Mouse (Mus musculus) common myeloid progenitor, adult 5-6 weeks (primary cell): ENCODE results near the gene Slc34a2. TPM values are rescaled to one million over a fixed set of nuclear protein-coding genes. Genes with fewer than 3 reads are reported as not detected.

ENCODE experiments used
- ATAC-seq: replicated peaks from 2 replicates; pipeline ENCODE4 v1.8.0; 2016; ENCODE audit warnings: low read depth, mild to moderate bottlenecking, moderate TSS enrichment, inconsistent platforms; ENCODE audit not compliant: poor library complexity, severe bottlenecking
- total RNA-seq: library from RNA; stranded (forward); fragments of 200-1000, 187-1606 nt; gene quantifications from 2 replicates; pipeline ENCODE4 v1.2.3, GENCODE M21; 2017

Slc34a2 gene
- total RNA-seq, 1 experiment from 2014 or later = not detected

DNA sequence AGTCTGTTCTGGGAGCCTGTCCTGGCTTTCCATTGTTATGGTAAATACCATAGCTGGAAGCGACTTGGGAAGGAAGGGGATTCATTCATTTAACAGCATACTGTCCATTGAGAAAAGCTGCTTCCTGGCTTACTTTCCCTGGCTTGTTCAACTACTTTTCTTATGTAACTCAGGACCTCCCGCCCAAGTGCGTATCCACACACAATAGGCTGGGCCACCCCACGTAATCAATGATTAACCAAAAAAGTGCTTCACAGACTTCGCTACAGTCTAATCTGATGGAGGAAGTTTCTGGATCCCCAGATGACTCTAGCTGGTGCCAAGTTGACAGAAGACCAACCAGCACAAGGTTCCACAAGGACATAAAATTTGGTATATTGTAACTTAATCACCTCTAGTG is 14.0 kb upstream of the Slc34a2 start:
- ATAC-seq = no peak

DNA sequence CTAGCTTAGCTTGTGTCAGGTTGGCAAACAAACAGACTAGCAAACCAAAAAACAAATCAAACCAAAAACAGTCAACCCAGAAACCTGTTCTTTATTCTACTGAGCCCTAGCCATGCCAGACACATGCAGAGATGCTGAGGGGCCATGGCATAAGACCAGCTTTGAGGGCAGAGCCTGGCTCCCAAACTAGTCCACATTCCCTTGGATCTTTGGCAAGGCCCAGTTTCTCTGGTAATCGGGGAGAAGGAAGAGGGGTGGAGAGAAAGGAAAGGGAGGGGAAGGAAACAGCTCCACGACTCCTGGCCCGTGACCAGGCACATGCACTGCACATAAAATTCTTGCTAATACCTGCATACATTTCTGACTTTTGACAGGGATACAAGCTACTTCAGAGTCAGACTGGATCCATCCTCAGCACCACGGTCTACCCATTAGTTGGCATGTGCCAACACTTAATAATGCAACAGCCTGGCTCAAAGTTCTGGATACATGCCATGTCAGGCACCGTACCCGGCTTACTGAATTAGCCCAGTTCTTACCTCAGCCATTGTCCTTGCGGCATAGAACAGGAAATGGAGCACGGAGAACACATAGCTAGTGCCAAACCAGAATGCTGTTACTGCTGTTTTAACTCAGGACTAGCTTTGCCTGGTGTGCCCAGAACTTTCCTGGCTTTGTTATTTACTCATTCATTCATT is 12.5 kb upstream of the Slc34a2 start:
- no peak for ATAC-seq

DNA sequence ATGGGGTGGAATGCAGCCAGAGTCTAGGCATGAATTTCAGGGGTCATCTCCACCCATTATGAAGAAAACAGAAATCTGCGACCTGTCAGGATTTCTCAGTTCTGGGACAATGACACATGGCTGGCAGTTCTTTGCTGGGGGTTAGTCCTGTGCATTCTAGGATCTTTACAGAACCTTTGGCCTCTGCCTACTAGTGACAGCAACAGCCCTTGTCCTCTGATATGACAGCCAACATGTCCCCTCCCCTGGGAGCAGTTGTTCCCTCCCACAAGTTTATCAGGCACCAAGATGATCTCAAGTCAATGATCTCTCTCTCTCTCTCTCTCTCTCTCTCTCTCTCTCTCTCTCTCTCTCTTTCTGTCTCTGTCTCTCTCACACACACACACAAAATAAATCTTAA is 6.5 kb upstream of the Slc34a2 start:
- no peak for ATAC-seq

DNA sequence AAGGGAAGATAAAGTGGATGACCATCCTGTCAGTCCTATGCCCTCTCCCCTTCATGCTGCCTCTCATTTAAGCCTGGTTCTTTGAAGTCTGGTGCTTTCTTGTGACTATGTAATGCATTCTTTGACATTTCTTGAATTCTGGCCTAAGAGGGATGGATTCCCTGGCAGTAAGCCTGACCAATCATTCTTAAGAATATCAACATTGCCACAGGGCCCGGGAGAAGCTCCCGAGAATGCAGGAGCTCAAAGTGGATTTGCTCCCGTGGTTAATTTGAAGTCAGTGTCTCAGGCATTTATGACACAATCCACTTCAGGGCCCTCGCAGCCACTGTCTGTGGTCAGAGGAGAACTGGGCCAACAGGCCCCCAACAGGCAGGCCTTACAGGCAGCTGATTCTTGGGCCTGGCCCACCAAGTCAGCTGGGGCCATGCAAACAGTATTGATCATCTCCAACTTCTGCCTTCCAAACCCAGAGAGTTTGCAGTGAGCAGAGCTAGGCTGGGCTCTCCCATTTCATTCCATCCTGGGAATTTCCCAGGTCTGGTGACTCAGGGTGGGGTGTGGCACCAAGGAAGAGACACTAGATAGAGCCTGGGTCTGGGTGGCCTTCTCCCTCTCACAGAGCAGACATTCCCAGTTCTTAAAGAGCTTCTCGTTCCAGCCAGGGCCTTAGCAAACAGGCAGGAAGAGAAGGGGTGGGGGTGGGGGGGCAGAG is 4.3 kb downstream of the Slc34a2 start:
- no peak for ATAC-seq

DNA sequence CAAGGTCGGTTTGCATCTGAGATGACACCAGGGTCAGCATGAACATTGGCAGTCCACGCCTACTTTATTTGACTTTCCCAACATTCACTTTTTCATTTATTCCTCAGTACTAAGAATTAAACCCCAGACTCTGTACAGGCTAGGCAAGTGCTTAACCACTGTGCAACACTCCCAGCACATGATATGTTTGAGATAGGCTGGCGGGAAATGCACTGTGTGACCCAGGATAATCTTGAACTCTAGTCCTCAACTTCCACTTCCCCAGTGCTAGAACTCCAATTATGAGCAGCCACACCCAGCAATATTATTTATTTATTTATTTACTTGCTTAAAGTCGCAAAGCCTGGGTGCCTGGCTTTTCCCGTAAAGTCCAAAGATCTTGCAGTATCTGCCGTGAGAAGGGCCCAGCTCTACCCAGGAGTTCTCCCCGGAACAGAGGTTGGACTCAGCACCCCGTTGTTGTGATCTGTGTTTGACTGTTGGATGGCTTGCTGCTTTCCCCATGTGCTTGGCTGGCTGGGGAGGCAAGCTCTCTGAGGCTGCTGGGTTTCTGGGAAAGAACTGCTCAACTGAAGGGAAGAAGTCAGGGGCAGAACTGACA is 5.0 kb downstream of the Slc34a2 start:
- no peak for ATAC-seq

DNA sequence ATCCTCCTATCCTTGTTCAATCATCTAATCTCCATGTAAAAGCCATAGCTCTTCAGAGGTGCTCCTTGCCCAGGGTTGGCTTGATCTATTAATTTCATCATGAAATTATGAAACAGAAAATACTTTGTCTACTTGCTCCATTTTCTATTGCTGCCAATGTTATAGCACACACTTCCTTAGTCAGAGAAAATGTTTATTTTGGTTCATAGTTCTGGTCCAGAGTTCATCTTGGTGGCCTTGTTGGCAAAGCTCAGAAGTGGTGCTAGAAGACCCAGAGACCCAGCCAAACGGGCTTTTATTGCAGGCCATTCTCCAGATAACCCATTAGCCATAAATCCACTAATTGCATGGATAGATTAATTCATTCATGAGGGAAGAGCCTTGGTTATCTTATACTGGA is 5.8 kb downstream of the Slc34a2 start:
- no peak for ATAC-seq

DNA sequence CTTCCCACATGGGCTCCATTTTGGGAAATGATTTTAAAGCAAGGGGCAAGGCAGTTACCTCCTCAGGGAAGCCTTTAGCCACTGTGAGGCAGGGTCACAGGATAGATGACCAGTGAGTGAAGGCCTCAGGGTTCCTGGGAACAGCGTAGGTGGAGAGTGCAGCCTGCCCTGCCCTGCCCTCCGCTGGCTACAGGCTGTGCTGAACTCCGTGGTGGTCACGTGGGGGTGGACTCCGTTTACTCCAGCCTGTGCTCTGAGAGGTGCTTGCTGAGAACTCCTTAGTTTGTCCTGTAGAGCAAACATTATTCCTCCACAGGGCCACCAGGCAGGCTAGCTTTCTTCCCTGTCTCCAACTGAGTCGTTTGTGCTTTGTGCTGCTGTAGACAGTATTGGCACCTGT is 10.1 kb downstream of the Slc34a2 start:
- no peak for ATAC-seq

DNA sequence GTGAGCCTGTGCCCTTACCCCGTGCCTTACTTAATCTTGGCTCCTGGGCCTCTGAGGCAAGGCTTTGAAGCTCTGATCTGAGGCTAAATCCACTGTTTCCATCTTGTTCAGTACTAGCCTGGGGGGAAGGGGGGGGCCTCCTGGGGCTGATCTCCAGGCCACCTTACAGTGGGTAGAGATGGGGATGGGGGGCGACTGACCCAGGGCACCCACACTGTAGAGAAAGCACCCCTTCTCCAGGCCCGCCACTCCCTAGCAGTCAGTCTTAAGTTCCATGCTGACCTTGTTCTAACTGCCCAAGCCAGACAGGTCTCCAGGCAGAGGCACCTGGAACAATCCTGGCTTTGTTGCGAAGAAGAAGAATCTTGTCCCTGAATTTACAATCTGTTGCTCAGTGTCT is 10.7 kb downstream of the Slc34a2 start:
- no peak for ATAC-seq

DNA sequence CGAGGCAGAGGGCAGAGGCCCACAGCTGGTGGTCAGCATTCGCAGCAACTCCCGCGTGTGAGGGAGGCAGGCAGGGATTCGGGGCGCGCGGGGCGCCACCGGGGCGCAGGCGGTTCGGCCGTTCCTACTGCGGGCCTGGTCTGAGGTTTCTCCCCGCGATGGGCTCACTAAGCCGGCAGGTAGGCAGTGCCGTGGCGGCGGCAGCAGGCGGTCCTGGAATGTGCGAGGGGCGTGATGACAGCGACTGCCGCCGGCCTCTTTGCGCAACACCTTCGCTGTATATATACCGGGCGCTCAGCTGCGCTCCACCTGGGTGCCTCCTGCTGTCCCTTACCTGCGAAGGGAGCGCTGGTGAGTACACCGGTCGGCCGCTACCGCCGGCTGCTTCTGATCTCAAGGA is 11.2 kb downstream of the Slc34a2 start:
- no peak for ATAC-seq

DNA sequence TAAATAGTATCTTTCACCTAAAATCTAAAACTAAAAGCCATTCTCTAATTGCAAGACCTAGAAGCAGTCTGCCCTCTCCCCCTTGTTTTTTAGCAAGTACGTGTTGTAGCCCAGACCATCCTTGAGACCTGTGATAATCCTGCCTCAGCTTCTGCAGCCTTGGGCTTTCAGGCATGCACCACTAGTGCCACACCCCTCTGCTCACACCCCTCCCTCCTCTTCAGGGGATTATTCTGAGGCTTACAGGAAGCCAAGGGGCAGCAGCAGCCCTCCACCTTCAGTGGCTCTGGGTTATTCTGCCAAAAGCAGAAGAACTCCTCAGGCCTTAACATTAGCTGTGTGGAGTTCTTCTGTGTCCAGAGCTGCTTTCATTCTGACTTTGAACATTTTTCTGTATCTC is 13.1 kb downstream of the Slc34a2 start:
- ATAC-seq = no peak

DNA sequence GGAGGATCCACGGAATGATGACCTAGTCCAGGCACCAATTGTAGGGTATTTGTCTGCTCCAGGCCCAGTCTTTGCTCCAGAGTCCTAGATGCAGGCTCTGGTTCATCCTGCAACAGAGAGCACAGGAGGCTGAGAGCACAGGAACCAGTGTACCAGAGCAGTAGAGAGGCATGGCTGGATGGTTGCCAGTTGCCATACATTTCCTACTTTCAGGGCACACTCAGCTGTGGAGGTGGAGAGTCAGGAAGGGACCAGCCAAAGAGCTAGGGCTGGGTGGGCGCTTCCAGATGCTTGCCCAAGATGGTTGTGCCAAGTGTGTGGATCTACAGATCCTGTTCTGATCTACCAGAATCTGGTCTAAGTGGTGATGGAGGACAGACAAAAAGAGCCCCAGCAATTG is 15.4 kb downstream of the Slc34a2 start:
- ATAC-seq = no peak

DNA sequence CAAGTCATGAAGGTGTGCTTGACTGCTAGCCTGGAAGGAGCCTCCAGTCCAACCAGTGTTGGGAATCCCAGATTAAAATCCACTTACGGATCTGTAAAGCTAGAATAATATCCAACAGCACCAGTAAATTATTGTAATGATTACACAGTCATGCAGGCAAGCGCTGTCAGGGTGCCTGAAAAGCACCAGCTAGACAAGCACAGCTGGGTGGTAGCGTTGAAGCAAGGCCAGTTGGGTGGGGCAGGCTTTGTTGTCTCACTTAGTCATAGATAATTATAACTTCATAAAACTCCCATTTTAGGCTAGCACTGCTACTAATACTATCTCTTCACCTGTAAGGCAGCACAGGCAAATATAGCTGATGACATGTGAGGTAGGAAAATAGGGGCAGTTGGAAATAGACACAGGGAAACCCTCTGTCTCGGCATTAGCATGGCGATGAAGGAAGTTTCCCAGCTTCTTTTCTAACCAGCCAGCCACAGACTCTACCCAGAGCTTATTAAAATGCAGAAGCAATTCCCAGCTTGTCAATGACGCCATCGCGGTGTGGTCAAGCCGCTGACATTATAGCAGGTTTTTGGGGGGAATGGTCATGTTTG is 23.8 kb downstream of the Slc34a2 start:
- ATAC-seq = no peak

DNA sequence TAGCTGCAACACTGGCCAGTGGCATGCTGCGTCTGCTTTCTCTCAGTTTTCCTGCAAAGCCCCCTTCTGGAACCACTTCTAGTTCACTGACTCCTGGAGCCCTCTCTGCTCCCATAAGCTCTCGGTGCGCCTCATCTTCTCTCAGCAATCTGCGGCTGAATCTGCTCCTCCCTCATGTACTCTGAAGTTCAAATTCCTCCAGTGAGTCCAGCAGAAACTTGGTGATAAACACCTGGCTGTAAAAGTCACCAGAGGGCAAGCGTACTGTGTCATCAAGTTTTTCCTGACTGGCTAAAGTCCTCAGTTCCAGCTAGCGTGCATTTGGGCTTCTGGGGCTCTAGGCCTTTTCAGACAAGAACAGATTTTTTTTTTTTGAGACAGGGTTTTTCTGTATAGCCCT is 36.7 kb downstream of the Slc34a2 start:
- no peak for ATAC-seq

DNA sequence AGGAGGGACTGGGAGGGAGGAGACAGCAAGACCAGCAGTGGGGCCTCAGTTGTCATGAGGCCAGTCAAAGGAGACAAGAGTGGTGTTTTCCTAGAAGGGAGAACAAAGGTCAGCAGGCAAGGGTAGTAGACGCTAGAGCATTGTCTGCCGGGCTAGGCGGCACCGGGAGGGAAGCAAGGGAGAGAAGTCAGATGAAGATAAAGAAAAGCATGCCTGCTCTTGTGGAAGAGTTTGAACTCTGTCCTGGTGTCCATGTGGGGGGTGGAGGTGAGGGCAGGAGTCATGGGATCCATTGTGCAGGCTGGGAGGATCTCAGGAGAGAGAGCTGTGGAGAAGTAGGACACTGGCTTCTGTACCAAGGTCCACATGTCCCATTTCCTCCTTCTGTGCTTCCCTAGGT is 40.6 kb downstream of the Slc34a2 start:
- no peak for ATAC-seq

DNA sequence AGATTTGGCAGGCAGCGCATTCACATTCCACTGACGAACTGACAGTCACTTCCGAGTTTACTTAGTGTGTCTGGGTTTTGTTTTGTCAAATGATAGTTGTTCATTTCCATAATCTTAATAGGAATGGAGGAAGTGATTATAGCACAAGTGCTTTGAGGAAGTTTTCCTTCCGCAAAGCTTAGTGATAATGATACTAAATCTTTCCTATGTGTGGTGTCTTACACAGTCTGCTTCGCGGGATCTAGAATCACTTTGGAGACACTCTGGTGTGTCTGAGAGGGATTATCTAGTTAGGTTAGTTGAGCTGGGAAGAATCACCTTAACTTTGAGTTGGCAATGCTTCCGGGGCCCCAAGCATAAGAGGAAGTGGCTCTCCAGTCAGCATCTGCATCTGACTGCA is 49.6 kb downstream of the Slc34a2 start:
- no peak for ATAC-seq

DNA sequence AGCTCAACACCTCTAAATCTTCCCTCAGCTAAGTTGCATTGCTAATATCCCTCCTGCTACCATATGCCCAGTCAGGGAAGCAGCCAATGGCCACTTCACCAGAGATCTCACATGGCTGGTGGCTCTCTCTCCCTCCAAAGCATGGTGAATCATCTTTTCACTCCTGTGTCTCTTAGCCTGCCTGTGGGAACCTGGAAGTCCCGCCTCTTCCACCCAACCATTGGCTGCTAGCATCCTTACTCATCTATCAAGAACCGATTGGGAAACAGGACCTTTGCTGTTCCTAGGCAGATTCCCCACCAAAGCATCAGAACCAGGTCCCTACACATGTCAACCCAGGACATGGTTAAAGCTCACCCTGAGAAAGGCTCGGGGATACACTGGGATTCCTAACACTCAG is 53.5 kb downstream of the Slc34a2 start:
- ATAC-seq = no peak

DNA sequence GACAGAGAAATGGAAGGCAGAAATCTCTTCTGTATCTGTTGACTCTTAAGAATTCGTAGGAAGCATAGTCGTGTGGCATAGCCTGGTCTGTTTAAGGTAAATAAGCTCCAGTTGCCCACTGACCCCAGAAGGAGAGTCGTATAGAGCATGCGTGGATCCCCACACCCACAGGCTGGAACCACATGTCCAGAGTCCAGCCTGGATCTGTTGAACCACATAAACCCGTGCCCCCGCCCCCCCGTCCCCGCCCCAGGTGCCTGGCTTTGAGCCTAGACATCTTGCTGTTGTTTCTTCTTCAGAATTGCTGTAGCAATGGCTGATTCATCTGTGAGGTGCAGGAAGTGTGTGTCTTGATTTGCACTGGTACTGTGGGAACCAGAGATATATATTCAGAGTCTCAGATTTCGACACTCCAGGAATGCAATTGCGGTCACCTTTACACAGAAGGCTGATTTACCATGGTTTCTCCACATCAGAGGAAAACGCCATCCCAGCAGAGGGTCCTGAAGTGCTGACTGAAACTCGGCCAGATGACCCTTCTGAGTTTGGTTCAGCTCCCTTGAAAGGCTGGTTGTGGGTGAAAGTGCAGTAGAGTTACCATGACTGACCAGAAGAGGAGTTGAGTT is 64.1 kb downstream of the Slc34a2 start:
- ATAC-seq = no peak

DNA sequence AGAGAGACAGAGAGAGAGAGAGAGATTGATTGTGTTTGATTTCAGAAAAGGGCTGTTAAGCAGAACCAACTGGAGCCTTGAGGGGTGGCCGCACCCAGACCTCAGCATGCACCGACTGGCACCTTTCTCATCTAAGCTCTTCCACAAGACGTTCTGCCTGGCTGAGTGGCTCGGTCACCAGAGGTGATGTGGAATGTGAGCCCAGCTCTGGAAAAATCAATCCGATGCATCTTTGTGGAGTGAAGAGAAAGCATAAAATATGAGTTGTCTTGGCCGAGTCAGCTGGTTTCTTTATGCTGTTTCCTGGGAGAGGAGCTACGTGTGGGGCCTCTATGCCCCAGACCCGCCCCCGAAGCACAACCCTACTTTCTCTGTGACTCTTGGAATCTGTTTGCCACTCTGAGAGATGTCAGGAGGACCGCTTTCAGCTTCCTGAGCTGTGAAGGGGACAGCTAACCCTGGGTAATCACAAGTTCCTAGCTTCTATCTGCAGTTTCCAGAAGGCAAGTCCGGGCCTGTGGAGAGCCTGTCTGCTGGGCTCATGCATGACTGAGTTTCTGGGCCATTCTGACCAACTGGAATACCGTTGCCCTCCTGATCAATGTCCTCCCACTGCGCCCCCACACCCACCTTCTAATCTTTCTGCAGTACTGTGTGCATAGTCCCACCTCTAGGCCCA is 66.4 kb downstream of the Slc34a2 start:
- no peak for ATAC-seq

DNA sequence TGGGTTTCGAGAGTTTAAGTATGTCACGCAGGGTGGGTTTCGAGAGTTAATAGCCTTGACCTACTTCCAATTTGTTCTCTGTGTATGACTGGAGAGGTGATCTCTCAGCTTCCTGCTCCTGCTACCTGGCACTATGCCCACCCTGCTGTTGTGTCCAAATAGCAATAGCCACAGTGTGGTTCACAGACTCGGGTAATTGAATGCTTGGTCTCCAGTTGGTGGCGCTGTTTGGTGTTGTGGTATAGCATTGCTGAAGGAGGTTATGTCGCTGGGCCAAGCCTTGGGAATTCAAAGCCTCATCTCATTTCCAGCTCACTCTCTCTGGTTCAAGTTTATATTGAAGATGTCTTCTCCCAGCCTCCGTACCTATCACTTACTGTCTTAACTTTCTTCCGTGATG is 67.8 kb downstream of the Slc34a2 start:
- ATAC-seq = no peak

DNA sequence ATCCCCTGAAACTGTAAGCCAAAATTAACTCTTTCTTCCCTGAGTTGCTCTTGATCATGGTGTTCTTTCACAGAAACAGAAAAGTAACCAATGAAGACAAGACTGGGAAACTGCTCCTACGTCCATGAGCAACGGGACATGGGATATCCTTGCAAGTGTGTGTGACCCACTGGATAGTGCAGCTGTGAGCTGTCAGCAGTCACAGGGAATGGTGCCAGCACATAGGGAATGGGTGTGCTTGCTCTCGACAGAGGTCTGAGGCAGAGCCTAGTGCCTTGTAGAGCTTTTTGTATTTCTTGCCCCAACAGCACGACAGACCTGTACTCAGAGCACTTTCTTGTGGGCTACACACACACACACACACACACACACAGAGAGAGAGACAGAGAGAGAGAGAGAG is 68.2 kb downstream of the Slc34a2 start:
- ATAC-seq = no peak
